Mouse (Mus musculus): Measurements from ENCODE around the gene Fbxo21.

- TF ChIP-seq POLR2A (IDR thresholded peaks at IDR 0.05; ENCODE audit: low read depth, low read length) (no peak), CTCF (conservative IDR thresholded peaks at IDR 0.05; ENCODE audit: insufficient read depth, insufficient read length, low read depth, low read length) (no peak)
Measured at GRCm38 (mm10) chr5:117954429-117954828, 22.1 kb upstream of the Fbxo21 start.

All from kidney, adult 2 months (tissue).